Mouse (Mus musculus): ENCODE results near the gene Iffo1. TPM values are rescaled to one million over a fixed set of nuclear protein-coding genes. Genes with fewer than 3 reads are reported as not detected.

Iffo1 gene
- polyA plus RNA-seq, 1 experiment from 2014 or later: 6.0 TPM

- DNase-seq: no peak
- Histone ChIP-seq H3K4me3 (ENCODE audit: low read depth, low read length) (no peak overlapping the region), H3K36me3 (ENCODE audit: insufficient read depth) (no peaks in the 10 kb centered on the region), H3K9ac (no peak overlapping the region), H3K27me3 (ENCODE audit: insufficient read depth, low read length) (peaks cover 5% of the 10 kb centered on the region), H3K27ac (ENCODE audit: low read depth) (no peak overlapping the region), H3K4me2 (no peak overlapping the region), H3K4me1 (ENCODE audit: insufficient read depth) (no peaks in the 10 kb centered on the region), H3K9me3 (ENCODE audit: low read depth, low read length) (no peaks in the 10 kb centered on the region)
- no peak for ATAC-seq (ENCODE audit: insufficient read depth)
- no peak for TF ChIP-seq CTCF (IDR thresholded peaks at IDR 0.05; ENCODE audit: low read depth)
- 85% methylated on average over 1 of the region's 1 CpGs for WGBS
Measured at GRCm38 (mm10) chr6:125210436-125210835, 65.4 kb downstream of the Iffo1 start.

Small RNA genes lying within 50 kb of the gene (microRNA-seq; reads per million reads assigned to microRNA genes)
- gene Mir3098 (ENCODE audit: borderline number of aligned reads) (1.2 reads per million), gene Mir7045 (ENCODE audit: borderline number of aligned reads) (not detected)

Other genes with a start within 250 kb of the Iffo1 start
- 1.4 and 2.2 TPM in 2 replicates for gene Lag3, start 233.5 kb upstream of the Iffo1 start, polyA plus RNA-seq (2014; fragmentation: Nextera tagmentation; extraction: Ambion mirVana)
- 377 and 442 TPM in 2 replicates for gene Ptms, start 225.1 kb upstream of the Iffo1 start, polyA plus RNA-seq (2014; fragmentation: Nextera tagmentation; extraction: Ambion mirVana)
- 390 and 401 TPM in 2 replicates for gene Mlf2, start 213.9 kb upstream of the Iffo1 start, polyA plus RNA-seq (2014; fragmentation: Nextera tagmentation; extraction: Ambion mirVana)
- 147 and 155 TPM in 2 replicates for gene Cops7a, start 179.7 kb upstream of the Iffo1 start, polyA plus RNA-seq (2014; fragmentation: Nextera tagmentation; extraction: Ambion mirVana)
- gene Pianp, start 148.5 kb upstream of the Iffo1 start, polyA plus RNA-seq (2014; fragmentation: Nextera tagmentation; extraction: Ambion mirVana): 0.39 and 0.59 TPM in 2 replicates
- 13.2 and 14.8 TPM in 2 replicates for gene Zfp384, start 136.1 kb upstream of the Iffo1 start, polyA plus RNA-seq (2014; fragmentation: Nextera tagmentation; extraction: Ambion mirVana)
- 97.9 and 101 TPM in 2 replicates for gene Ing4, start 105.5 kb upstream of the Iffo1 start, polyA plus RNA-seq (2014; fragmentation: Nextera tagmentation; extraction: Ambion mirVana)
- 13.6 TPM in 2 replicates for gene Acrbp, start 95.6 kb upstream of the Iffo1 start, polyA plus RNA-seq (2014; fragmentation: Nextera tagmentation; extraction: Ambion mirVana)
- gene Lpar5, start 77.3 kb upstream of the Iffo1 start, polyA plus RNA-seq (2014; fragmentation: Nextera tagmentation; extraction: Ambion mirVana): 0.31 and 0.49 TPM in 2 replicates
- 82.5 and 92.4 TPM in 2 replicates for gene Chd4, start 49.3 kb upstream of the Iffo1 start, polyA plus RNA-seq (2014; fragmentation: Nextera tagmentation; extraction: Ambion mirVana)
- gene Nop2, start 13.3 kb upstream of the Iffo1 start, polyA plus RNA-seq (2014; fragmentation: Nextera tagmentation; extraction: Ambion mirVana): 58.5 and 70.6 TPM in 2 replicates
- gene Gapdh, start 21.2 kb downstream of the Iffo1 start, polyA plus RNA-seq (2014; fragmentation: Nextera tagmentation; extraction: Ambion mirVana): 1,954 TPM in 2 replicates
- gene Ncapd2, start 46.5 kb downstream of the Iffo1 start, polyA plus RNA-seq (2014; fragmentation: Nextera tagmentation; extraction: Ambion mirVana): 151 and 167 TPM in 2 replicates
- 202 and 205 TPM in 2 replicates for gene Mrpl51, start 46.6 kb downstream of the Iffo1 start, polyA plus RNA-seq (2014; fragmentation: Nextera tagmentation; extraction: Ambion mirVana)
- 2.4 and 2.6 TPM in 2 replicates for gene Vamp1, start 70.3 kb downstream of the Iffo1 start, polyA plus RNA-seq (2014; fragmentation: Nextera tagmentation; extraction: Ambion mirVana)
- gene Tapbpl, start 86.6 kb downstream of the Iffo1 start, polyA plus RNA-seq (2014; fragmentation: Nextera tagmentation; extraction: Ambion mirVana): 4.3 and 5.4 TPM in 2 replicates
- 1.9 and 2.0 TPM in 2 replicates for gene Cd27, start 91.8 kb downstream of the Iffo1 start, polyA plus RNA-seq (2014; fragmentation: Nextera tagmentation; extraction: Ambion mirVana)
- gene Tuba3a, start 140.8 kb downstream of the Iffo1 start, polyA plus RNA-seq (2014; fragmentation: Nextera tagmentation; extraction: Ambion mirVana): 0.24 and 0.32 TPM in 2 replicates
- 73.7 and 81.7 TPM in 2 replicates for gene Ltbr, start 168.6 kb downstream of the Iffo1 start, polyA plus RNA-seq (2014; fragmentation: Nextera tagmentation; extraction: Ambion mirVana)
- 1.8 and 2.2 TPM in 2 replicates for gene Scnn1a, start 175.4 kb downstream of the Iffo1 start, polyA plus RNA-seq (2014; fragmentation: Nextera tagmentation; extraction: Ambion mirVana)
- gene Tnfrsf1a, start 204.1 kb downstream of the Iffo1 start, polyA plus RNA-seq (2014; fragmentation: Nextera tagmentation; extraction: Ambion mirVana): 82.5 and 83.3 TPM in 2 replicates
- gene Plekhg6, start 235.6 kb downstream of the Iffo1 start, polyA plus RNA-seq (2014; fragmentation: Nextera tagmentation; extraction: Ambion mirVana): 0.22 and 0.51 TPM in 2 replicates

Data from lung, embryonic 14.5 days (tissue).